Mouse (Mus musculus) left cerebral cortex, postnatal 10 days (tissue): ENCODE data around the gene Pitpna. TPM values are rescaled to one million over a fixed set of nuclear protein-coding genes. Genes with fewer than 3 reads are reported as not detected.
A peak's percentile ranks its signal among the peaks of the same experiment; 100 is the strongest.
"Not testable (repeated sequence)": the region's sequence is repeated elsewhere in the genome, so short reads cannot be mapped to it uniquely, and the experiment has no call there.

Experiments
- DNase-seq, 2 experiments: peaks; one replicate each; pipeline ENCODE4 v3.0.0; 2021 to 2022; ENCODE audit warnings: low spot score in 2 of 2, mixed read lengths in 1 of 2; ENCODE audit errors: extremely low spot score in 1 of 2
- intact Hi-C: fragments of 180-260 bp; cut with DNase I; formaldehyde crosslinking; loops from one replicate; pipeline ENCODE4 v1.15.1; 2025
- total RNA-seq, 2 experiments: library from RNA; stranded (reverse); gene quantifications; 2 replicates each; pipeline ENCODE4 v1.2.3; 2021

Gene Pitpna
- 100 to 1,000 TPM; 312 to 326 TPM for total RNA-seq

DNA sequence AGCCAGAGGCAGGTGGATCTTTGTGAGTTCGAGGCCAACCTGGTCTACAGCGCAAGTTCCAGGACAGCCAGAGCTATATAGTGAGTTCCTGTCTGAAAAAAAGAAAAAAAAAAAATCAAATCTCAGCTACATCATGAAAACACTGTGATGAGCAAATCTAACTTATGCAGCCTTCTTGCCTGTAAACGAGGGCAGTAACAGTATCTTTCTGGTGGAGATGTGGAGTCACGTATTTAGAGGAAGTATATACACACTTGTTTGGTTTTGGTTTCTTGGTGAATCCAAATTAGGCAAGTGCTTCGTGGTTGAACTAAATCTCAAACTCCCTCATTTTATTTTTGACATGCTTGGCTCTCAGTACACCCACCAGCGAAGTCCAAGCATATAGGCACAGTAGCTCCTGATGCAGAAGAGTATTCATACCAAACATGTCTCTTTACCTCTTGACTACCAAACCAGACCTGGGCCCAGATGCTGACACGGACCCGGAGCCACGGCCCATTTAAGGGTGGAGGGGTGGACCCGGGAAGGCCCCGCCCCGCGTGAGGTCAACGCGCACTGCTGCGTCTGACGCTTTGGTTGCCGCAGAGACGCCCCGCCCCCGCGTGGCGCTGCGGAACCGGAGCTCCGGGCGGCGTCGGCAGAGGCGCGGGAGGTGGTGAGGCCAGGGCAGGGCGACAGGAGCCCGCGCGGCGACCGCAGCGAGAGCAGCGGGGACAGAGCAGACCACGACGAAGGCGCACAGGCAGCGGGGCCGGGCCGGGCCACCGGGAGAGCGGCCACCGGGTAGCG lies at the start of gene Pitpna:
TSS of gene Pitpna (plus strand) at position 605 of the 792 bp plus-strand sequence.
- DNase-seq, result peak; percentile 93 to 98
- intact Hi-C loops, result no loop called here

- intact Hi-C loops, result no loop called here
Observed at GRCm38 (mm10) chr11:75538184-75538969, 49.5 kb upstream of the Pitpna start.

GRCm38 (mm10) chr11:75538970-75539299 lies 49.0 kb upstream of the Pitpna start:
- no peak for DNase-seq
- intact Hi-C loops, result no loop called here

More at GRCm38 (mm10) chr11:75538184-75538969, 49.5 kb upstream of the Pitpna start:
- DNase-seq, result no peak

GRCm38 (mm10) chr11:75540209-75540608 lies 47.7 kb upstream of the Pitpna start:
- no peak for DNase-seq

DNA sequence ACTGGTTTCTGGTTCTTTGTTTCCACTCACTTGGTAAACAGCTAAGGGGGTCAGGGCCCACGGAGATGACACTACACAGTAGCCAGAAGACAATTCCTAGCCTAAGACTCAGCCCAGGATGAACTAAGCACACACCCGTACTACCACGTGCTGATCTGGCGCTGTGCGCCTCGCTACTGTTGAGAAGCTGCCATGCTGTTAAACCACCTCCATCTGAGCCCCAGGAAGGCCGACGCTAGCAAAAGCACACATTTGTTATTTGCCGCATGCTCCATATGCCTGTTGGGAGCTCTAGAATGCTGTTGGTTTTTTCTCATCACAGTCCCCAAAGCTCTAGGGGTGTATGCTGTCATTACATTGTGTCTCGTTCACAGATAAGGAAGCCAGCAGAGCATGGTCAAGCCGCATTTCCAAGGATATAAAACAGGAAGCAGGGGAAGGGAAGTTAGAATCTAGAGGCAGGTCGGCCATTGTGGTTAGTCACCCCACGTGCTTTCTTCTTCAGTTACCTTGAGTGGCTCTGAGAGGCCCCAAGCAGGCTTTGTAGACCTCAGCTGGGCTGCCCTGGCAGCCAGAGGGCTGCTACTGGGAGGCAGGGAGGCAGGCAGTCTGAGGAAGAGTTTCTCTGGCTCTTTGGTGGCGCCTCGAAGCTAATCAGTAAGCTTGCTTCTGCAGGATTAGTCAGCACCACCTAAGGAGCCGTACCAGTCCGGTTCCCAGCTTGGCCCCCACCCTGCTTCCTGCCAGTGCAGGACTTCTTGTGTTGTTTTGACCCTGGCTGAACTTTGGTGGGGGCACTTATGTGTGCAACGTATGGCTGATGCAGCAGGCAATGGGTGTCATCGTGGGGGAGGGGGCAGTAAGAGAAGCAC lies 47.0 kb upstream of the Pitpna start:
- DNase-seq, result no peak
- intact Hi-C loops, result no loop called here

More at GRCm38 (mm10) chr11:75540209-75540608, 47.7 kb upstream of the Pitpna start:
- intact Hi-C loops, result no loop called here

GRCm38 (mm10) chr11:75544713-75545112 lies 43.2 kb upstream of the Pitpna start:
- intact Hi-C loops, result no loop called here
- DNase-seq, result no peak

DNA sequence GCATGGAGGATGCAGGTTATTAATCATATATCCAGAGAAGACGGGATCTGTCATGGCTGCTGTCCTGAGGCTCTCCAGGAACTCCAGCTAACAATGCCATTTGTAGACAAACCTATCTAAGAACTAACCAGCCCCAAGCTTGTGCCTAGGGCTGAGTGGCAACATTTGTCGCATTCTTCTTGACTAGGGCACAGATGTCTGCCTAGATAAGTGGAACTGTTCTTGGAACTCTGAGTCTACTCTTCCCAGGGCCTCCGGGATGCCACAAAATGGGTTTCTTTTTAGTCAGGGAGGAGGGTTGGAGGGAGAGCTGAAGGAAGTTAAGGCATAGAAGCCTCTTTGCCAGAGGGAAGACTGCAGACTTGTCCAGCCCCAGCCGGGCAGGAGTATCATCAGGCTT lies 41.8 kb upstream of the Pitpna start:
- intact Hi-C loops, result no loop called here
- no peak for DNase-seq

DNA sequence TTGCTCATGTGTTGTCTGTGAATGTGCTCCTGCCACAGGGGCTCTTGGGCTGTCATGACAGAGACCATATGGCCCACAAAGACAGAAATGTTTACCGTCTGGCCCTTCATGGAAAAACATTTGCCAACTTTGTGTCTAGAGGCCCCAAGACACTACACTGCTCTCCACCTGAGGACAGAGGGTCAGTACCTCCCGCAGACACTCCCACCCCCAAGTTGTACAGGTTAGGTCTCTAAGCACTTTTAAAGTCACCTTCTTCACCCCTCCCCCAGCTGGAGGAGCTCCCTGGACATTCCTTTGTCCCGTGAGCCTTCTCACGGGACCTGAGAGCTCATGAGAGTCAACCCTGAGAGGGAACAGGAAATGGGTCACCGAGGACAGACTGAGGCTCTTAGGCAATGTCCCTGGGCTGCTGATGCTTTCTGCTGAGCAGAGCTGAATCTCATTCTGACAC lies 38.2 kb upstream of the Pitpna start:
- intact Hi-C loops, result no loop called here
- DNase-seq, result no peak

DNA sequence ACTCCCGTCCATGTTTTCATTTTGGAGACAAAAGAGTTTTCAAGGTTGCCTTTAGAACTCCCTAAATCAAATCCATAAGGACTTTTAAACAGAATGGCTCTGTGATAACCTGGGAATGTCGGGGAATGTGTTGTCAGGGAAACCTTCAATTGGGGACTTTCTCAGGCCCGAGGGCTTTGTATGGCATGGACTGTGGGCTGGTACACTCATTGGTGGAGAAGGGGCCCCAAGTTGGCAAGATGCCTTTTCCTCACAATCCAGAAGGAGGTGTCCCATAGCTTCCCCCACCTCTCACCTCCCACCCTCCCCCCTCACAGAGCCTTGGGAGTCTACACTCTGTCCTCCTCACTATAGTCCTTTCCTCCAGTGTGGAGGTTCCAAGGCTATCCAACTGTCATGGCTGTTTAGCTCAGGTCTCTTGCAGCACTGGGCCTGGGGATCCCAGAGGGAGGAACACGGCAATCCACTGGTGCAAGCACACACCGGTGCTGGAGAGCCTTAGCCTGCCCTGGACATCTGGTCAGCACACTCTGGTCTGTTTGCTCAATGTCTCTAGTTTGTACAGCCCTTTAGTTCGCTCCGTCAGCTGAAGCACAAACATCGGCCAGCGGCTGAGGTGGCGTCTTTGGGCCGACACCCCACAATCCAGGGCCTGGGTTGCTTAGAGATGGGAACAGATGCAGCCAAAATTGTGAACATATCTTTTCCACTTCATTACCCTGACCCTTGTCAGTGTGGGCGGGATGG lies 37.5 kb upstream of the Pitpna start:
- intact Hi-C loops, result no loop called here
- DNase-seq, result no peak

DNA sequence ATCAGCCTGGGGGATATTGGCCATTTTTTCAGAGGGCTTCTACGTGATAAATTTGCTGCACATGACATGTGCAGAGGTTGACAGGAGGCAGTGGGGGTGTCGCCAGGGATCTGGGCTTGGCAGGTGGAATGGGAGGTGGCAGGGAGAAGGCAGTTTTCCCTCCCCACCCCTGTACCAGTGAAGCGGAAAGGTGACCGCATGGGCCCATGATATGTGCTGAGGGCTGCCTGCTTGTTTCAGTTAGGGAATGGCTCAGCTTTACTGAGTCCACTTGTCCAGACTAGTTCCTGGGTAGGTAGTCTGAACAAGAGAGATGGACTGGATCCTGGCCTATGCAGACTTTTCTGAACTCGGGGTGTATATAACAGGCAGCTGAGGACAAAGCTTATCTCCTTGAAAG lies 36.6 kb upstream of the Pitpna start:
- DNase-seq, result no peak
- intact Hi-C loops, result no loop called here

DNA sequence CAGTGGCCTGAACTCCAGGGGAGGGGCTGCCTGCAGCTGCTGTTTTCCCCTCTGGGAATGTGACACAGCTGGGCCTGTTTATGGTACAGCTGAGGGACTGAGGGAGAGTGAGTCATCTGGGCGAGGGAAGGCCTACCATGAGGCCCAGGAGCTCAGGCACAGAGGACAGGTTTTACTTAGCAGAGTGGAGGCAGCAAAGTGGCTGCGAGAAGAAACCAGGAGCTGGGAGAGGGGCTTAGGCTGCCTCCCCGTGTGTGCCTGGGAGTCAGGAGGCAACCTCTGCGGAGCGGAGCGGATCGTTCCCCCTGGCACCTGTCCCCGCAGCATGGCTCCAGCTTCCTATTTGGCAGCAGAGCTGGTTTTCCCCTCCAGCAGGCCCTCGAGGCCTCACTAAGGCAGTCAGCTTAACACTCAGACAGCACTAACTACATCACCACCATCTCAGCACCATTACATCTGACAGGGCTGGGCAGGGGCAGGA lies 35.9 kb upstream of the Pitpna start:
- intact Hi-C loops, result no loop called here
- DNase-seq, result peak in 1 of 2 experiments; percentile 52

DNA sequence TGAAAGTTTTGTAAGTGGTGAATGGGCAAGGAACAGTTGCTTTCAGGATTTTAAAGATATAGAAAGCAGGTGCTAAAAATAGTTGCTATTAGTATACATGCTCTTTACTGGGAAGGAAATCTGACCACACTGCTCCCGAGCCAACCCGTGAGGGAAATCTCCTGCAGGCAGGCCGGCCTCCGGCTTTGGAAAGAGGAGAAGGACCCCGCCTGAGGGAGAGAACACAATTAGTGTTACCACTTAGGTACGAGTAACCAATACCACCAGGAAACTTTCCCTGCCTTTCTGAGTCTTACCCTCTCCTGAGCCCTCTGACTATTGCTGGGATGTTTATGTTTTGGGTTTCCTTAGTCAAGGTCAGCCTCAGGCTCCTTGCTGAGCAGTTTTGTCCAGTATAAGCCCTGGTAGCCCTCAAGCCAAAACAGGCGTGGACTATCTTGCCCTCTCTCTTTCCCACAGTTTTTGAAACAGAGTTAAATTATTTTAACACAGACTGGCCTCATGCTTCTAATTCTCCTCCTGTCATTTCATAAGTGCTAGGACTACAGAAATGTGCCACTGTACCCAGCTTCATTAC lies 34.9 kb upstream of the Pitpna start:
- intact Hi-C loops, result no loop called here
- no peak for DNase-seq

GRCm38 (mm10) chr11:75556006-75556405 lies 31.9 kb upstream of the Pitpna start:
- DNase-seq, intact Hi-C loops: not testable (repeated sequence)

- DNase-seq, result no peak
- intact Hi-C loops, result no loop called here
Observed at GRCm38 (mm10) chr11:75557142-75557541, 30.8 kb upstream of the Pitpna start.

DNA sequence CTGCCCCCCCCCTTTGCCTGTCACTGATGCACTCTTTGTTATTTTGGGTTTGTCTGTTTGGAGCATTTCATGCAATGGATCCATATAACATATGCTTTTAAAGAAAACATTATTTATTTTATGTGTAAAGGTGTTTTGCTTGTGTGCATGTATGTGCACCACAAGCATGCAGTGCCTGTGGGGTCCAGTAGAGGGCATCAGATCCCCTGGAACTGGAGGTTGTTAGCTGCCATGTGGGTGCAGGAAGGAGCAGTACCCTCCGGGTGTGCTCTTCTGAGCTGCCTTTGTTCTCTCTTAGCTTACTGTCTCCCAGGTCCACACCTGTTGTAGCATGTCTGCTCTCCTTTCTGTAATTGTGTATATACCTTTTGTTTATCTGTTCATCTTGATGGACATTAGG lies 29.8 kb upstream of the Pitpna start:
- intact Hi-C loops, result no loop called here
- DNase-seq, result no peak

DNA sequence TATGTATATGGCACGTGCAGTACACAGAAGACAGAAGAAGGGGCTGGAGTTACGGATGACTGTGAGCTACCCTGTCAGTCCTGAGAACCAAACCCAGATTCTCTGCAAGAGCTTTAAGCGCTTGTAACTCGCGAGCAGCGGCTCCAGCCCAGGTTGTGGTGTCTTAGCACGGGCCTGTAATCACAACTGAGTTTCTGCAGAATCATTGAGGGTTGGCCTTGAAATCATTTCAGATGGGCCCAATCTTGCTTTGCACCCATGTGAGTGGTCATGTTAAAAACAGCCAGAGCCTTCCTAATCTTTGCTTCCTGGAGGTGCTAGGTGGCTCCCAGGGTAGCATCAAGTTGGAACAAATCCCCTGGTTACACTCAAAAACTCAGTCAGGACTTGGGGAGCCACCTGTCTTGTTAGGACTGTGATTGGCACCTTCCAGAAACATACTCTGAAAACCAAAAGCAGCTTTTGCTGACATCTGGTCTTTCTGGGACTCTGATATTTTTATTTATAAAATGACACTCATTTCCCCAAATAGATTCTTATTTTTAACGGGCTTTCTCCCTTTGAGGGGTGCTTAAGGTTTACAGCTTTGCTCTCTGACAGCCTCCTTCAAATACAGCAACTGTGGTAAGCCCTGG lies 27.9 kb upstream of the Pitpna start:
- DNase-seq, result no peak
- intact Hi-C loops, result no loop called here

DNA sequence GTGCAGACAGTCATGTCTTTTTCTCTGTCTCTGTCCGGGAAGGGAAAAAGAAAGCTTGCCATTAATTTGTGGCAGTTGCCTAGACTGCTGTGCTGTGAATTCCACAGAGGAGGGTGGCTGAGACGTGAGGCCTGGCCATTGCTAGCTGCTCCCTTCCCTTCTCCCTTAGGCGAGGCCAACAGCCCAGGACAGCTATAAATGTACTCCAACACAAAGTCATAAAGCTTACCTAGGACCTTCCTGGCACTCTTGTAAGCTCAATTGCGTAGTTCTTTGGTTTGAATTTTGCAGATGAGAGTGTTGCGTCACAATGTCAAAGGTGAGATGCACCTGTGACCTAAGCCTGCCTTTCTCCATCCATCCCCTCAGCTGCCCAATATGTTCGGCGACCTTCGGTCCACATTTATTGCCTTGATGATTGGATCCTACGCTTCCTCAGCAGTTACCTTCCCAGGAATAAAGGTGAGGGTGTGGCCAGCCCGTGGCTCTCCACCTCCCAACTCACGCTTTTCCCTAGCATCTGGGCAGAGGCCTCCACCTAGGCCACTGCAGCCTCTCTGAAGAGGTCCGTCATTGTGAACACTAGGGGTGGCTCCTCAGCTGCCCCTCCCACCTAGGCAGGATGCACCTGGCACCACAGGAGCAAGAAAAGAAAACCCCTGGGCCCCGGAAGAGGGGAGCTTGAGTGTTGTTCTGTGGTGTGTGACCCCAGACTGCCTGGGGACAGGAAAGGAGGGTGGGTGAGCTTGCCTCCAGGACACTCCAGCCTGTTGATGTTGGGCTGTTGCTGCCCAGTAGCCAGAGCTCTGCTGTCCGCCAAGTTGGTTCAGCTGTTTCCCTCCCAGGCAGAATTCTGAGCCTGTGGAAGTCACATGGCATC lies 27.1 kb upstream of the Pitpna start:
- DNase-seq, result no peak
- intact Hi-C loops, result no loop called here
